Mouse (Mus musculus): ENCODE results near the gene Btk. TPM values are rescaled to one million over a fixed set of nuclear protein-coding genes. Genes with fewer than 3 reads are reported as not detected.
"Not testable (repeated sequence)": the region's sequence is repeated elsewhere in the genome, so short reads cannot be mapped to it uniquely, and the experiment has no call there.

Btk gene
- total RNA-seq, 2 experiments from 2014 or later, result 1.1 TPM

DNA sequence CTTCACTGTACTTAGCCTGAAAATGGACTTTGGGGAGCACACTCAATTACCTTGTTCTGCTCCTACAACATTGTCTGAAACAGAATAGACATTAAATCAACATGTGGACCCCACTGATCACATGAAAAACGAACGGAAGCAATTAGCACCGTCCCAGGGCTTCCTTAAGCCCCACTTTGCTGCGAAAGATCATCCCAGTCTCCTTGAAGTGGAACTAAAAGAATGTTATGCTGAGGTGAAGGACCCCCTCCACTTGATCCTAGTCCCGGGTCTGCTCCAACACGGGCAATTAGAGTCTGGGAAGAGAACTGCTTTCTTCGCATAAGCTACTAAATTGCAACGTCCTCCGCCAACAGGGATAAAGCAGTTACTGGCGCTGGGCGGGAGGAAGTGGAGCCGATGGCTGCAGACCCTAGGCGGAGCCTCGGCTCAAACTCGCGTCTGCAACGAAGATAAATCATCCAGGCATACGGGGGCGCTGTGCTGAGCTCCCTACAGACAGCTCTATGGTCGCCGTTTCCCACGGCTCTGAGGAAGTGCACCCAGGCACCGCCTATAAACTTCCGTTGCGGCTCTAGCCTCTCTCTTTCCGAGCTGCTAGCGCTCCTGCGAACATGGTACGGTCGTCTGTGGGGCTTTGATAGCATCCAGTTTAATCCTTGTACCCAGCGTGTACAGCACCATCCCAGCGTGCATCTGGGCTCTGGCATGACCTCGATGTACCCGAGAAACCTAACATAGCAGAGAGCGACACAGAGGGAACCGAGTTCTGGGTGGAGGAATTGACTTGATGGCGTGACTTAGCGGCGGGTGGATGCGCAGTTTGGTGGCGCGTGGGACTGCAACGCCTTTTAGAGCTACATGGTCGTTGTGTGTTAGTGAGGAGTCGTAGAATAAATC lies 2.0 kb upstream of the Btk start, which contains the start of gene Rpl36a:
Gene Rpl36a (plus strand): TSS at position 552 of the 900 bp plus-strand sequence.
- intact Hi-C loops (cut with DNase I), result loop anchor here (2.0 to 5.0 kb wide), 2 partner anchors 15 to 33 kb away; partner anchors contain the start of genes Gla and Hnrnph2
- DNase-seq (ENCODE audit: low spot score in 2 of 2), result peak; percentile 82 to 89

DNA sequence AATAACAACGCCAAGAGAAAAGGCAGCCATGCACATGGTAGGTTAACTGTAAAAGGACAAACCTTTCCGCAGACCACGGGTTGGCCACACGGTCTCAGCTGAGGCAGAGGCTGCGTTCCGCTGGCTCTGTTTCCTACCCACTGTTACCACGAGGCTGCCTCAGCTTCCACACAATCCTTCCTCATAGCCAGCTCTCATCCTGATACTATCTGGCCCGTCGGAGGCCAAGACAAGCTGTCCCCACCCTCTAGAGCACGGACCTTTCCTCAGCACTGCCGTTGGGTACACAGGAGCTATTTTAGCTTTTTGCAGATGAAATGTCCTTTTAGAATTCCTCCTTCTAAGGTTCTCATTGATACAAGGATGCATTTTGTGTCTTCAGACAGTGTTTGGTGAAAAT lies 1.1 kb downstream of the Btk start:
- intact Hi-C loops (cut with DNase I), result no loop called here
- DNase-seq (ENCODE audit: low spot score in 2 of 2), result no peak

DNA sequence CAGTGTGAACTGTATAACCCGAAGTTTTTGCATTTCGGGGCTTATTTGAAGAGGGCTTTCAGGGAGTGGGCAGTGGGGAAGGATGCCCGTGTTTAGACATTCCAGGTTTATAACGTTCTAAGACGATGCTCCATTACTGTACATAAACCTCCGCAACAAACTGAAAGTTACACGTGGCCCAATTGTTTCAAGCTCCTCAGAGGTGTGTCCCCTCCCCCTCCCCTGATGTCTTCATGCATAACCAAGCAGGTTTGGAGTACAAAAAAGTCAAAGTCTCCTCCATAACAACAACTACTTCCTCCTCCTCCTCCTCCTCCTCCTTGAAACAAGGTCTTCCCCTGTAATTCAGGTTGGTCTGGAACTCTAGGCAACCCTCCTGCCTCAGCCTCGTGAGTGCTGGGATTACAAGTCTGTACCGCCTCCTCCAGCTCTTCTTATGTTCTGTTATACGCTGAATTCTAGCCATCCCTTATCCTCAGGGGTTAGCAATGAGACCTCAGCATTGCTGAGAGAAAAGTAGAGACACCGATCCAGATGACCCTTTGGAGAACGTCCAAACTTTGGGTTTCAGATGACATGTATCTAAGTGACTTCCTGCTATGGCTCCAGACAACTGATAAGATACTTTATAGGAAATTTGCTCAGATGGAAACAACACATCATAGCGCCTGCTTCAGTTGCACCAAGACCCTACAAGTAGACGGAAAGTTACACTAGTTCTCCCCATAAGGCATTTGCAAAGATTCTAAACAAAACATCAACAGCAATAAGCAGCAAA lies 2.7 kb downstream of the Btk start:
- DNase-seq (ENCODE audit: low spot score in 2 of 2), result no peak
- intact Hi-C loops (cut with DNase I), result no loop called here

DNA sequence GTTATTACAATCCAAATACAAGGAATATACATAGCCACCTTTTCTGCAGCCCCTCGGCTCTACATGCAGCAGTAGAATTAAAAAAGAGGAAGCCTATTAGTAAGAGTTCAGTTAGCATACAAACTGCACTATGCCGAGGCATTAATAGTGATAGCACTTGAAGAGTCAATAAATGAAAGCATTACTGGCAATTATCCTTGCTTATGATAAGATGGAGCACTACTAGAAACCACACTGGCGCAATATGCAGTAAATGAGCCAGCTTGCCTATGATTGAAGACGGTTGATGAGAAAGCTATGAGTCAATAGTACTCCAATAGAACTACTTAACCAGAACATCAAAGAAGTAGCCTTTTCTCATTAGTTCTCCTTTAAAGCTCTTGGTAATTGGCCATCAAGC lies 5.5 kb downstream of the Btk start:
- DNase-seq (ENCODE audit: low spot score in 2 of 2), result no peak
- intact Hi-C loops (cut with DNase I), result no loop called here

DNA sequence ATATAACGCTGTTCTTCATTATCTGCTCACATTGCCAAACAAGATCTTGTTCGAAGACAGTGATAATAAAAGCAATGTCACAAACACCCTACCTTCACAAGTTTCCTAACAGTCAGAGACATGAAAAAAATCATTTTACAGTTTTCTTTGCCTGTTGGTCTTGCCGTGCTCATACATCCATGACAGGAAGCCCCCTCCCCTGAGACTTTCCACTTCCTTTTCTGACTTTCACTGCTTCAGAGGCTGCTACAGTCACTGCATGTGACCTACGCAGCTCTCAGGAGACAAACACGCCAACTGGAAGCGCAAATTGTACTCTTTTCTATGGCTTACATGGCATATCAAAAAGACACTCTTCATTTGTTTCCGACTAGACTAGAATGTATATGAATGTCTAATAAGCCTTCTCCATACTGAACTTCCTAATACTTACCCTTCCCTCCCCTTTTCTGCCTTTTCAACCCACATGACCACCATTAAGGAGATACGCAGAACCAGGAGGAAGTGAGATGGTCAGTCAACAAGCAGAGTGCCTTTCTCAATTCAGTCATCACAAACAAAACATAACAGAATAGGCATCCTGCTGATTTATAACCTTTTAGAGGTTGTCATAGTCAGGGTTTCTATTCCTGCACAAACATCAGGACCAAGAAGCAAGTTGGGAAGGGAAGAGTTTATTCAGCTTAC lies 16.7 kb downstream of the Btk start:
- intact Hi-C loops (cut with DNase I), result no loop called here
- no peak for DNase-seq (ENCODE audit: low spot score in 2 of 2)

DNA sequence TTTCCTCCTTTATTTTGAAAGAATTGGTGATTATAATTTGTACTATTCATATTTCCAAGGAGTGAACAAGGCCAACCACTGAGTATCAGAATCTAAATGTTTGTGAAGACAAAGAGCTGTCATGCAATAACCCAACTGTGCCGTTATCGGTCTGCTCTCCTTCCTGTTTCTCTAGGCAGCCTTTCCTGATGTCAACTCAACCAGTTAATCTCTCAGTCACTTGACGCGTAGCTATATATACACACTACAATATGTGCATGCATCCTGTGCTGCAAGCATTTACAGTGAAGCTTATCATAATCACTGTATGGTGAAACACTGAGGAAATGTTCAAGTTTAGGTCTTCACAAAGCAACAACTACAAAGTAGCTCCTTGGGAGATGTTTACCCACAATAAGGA lies 19.0 kb downstream of the Btk start:
- no peak for DNase-seq (ENCODE audit: low spot score in 2 of 2)
- intact Hi-C loops (cut with DNase I), result no loop called here

DNA sequence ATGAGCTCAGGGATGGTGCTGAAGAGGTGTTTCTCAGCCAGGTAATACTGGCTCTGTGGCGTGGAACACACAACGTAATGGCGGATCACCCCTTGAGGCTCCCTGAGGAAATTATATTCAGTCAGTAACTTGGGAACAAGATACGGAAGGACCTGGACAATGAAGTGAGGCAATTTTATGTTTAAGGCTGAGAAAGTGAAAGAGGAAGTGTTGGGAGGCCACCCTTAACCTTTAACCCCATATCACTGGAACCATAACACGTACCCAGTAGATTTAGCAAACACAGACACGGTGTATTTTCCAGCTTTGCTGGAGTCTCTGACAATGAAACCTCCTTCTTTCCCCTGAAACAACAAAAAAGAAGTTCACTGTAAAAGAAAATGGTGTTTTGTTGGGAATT lies 28.9 kb downstream of the Btk start:
- intact Hi-C loops (cut with DNase I), result loop anchor here (5.0 kb wide), 1 partner anchor 33 kb away; the partner anchor contains the start of gene Rpl36a
- no peak for DNase-seq (ENCODE audit: low spot score in 2 of 2)

DNA sequence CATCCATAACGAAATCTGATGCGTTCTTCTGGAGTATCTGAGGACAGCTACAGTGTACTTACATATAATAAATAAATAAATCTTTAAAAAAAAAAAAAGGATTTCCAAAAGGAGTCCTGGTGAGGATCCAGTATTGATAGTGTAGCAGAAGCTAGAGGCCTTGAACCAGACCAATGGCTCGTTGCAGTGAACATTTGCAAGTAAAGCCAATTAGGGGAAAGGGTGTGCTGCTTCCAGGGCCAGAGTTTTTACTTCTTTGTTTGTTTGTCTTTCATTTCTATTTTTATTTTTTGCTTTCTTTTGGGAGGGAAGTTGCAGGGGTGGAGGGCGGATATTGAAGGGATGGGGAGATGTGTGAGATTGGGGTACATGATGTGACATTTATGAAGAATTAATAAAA lies 30.0 kb downstream of the Btk start:
- intact Hi-C loops (cut with DNase I), result loop anchor here (5.0 kb wide), 1 partner anchor 34 kb away; the partner anchor contains the start of gene Rpl36a
- DNase-seq (ENCODE audit: low spot score in 2 of 2), result no peak

DNA sequence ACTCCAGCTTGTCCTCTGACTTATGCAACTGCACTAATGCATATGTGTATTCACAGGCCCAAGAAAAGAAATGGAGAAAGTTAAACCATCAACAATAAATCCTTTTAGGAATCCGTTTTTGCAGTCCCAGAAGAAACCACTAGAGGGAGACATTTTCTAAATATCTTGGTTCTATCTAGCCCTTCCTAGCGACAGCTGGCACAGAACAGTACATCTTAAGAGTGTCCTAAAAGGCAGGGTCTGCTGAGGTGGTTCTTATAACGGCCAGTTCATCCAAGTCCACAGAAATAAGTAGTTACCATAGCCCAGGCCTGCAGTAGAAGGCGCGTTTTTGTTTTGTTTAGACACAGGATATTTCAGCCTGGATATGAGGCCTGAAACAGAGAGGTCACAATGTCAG lies 32.5 kb downstream of the Btk start:
- intact Hi-C loops (cut with DNase I), result loop anchor here (5.0 kb wide), 1 partner anchor 36 kb away; the partner anchor contains the start of gene Rpl36a
- DNase-seq (ENCODE audit: low spot score in 2 of 2), result no peak

DNA sequence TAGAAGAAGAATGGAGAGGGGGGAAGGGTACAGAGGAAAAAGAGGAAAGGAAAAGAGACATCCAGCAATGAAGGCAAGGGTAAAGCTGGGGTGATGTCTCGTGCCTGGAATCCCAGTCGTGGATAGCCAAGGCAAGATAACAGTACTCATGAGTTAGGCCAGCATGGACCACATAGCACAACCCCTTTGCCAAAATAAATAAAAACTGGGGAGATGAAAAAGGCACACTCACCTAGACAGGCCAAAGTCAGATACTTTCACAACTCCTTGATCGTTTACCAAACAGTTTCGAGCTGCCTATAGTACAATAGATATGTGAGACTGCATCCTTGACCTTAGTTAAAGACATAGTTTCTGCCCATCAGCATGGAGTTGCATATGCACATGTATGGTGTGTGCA lies 36.0 kb downstream of the Btk start:
- intact Hi-C loops (cut with DNase I), result no loop called here
- no peak for DNase-seq (ENCODE audit: low spot score in 2 of 2)

DNA sequence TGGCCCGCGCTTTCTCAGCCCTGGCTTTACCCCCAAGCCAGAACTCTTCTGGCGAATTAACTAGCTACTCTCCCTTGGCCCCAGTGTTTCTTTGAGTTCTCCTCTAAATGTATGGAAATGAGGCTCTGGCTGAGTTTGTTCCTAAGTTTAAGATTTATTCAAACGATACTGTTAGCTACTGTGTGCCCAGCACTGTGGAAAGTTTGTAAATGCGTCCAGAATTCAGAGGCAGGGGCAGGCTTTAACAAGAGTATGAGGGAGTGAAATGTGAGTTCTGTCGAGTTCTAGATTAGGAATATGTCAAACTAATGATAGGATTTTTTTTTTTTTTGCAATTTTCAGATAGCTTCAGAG lies 41.4 kb downstream of the Btk start:
- intact Hi-C loops (cut with DNase I), result no loop called here
- no peak for DNase-seq (ENCODE audit: low spot score in 2 of 2)

DNA sequence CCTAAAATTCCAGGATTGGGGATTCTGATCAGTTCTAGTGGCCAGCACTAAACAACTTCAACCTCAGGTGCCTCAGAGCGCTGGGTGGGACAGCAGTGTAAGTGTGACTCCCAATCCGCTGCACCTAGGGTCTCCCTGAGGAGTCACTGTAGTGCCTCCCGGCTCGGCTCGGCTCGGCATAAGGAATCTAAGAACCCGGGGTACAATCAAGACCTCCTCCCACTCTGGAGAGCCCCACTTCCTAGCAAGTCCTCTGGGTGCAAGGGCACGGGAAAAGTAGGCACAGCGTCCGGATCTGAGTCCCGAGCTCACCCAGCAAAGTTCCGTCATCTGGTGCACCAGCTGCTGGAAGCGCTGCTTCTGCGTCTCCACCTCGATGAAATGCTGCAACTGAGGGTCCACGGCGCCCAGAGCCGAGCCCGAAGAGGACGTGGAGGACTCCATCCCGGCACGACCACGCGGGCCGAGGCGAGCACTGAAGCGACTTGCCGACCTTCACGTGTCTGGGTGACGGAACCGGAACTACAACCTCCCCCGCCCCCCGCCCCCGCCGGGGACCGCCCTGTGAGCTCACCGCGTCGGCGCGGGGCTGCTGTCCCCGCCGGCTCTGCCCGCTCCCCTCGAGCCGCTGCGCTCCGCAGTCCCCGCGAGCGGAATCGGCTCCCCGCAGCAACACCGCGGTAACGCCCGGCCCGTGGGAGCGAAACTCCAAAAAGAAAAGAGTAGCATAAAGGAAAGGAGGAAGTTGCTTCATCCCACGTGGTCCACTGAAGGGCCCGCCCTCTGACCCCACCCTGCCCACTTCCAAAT lies 42.0 kb downstream of the Btk start, which contains the start of gene Timm8a1:
Gene Timm8a1 (minus strand): TSS at position 721 of the 810 bp plus-strand sequence.
- peak; percentile 43 to 50 for DNase-seq (ENCODE audit: low spot score in 2 of 2)
- intact Hi-C loops (cut with DNase I), result no loop called here

DNA sequence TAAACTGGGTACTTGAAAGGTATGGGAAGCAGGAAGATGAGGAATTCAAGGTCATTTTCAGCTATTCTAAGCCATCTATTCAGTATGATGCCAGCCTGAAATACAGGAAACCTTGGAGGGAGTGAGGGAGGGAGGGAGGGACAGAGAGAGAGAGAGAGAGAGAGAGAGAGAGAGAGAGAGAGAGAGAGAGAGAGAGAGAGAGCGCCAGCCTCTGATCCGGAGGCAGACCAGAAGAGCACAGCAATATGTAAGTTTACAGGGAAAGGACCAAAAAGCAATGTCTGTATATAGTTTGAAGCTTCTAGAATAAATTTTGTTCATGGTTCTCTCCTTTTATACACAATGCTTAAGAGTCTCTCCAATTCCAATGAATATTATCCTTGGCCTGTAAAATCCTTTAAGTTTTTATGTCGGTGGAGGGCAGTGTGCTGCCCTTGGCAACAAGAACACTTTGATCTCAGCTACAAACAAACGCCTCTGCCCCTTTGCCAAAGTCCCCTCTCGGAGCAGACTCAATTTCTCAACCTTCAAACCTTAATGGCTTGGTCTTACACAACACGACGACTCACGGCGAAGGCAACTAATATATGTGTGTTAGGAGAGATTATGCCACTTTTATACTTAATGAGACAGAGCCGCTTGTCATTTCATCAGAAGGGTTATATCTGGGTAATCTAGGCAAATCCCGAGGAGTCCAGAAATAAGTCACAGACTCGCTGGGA lies 42.8 kb downstream of the Btk start:
- no peak for DNase-seq (ENCODE audit: low spot score in 2 of 2)
- intact Hi-C loops (cut with DNase I), result no loop called here

DNA sequence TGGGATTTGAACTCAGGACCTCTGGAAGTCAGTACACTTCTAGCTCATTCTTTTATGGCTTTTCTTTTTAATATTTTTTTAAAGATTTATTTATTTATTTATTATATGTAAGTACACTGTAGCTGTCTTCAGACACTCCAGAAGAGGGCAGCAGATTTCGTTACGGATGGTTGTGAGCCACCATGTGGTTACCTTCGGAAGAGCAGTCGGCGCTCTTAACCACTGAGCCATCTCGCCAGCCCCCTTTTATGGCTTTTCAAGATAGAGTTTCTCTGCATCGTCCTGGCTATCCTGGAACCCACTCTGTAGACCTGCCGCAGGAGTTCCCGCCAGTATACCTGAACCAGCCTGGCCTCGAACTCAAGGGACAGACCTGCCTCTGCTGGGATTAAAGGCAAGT lies 43.6 kb downstream of the Btk start:
- intact Hi-C loops (cut with DNase I); DNase-seq (ENCODE audit: low spot score in 2 of 2): not testable (repeated sequence)

DNA sequence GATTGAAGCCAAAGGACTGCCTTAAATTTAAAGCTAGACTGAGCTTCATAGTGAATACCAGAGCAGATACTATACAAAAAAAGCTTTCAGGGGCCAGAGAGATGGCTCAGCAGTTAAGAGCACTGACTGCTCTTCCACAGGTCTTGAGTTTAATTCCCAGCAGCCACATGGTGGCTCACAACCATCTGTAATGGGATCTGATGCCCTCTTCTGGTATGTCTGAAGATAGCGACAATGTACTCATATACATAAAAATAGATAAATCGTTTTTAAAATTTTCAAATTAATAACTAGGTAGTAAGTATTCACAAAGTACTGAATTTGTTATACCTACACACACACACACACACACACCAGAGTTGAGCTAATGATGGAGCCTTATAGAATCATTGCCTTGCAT lies 50.0 kb downstream of the Btk start:
- intact Hi-C loops (cut with DNase I), result no loop called here

DNA sequence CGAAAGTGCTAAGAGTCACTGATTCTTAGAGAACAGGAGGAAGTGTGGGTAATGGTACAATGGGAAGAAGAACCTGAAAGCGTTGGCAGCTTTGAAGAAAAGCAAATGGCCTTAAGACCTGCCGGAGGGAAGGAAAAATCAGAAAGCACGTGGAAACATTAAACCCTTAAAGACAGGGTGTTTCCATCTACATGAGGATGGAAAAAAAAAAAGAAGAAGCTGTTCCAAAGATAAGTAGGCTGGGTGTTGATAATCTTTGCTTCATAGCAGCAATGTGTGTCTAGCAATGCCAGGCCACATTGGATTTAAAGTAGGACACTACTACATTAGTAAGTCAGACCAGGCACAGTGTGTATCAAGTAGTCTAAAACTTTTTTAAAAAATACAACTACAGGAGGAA lies 58.1 kb downstream of the Btk start:
- DNase-seq (ENCODE audit: low spot score in 2 of 2), result no peak
- intact Hi-C loops (cut with DNase I), result no loop called here

More for the DNA sequence above, 50.0 kb downstream of the Btk start:
- DNase-seq (ENCODE audit: low spot score in 2 of 2), result no peak

DNA sequence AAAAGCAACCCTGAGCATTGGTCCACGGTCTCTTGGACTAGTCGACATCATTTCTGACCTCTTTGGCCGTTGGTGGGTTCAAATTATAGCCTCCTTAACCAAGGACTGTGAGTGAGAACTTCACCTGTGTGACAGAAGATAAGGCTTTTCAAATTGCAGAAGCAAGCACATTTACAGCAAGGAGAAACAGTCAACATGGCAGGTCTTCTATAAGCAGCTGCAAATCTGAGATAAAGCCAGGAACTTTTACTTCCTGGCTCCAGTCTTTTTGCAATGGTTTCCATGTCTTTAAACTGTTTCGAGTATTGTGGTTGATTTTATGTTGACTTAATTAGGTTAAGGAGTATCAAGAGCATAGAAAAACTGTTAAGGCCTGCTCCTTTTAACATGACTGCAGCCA lies 59.6 kb downstream of the Btk start:
- intact Hi-C loops (cut with DNase I), result no loop called here
- no peak for DNase-seq (ENCODE audit: low spot score in 2 of 2)

DNA sequence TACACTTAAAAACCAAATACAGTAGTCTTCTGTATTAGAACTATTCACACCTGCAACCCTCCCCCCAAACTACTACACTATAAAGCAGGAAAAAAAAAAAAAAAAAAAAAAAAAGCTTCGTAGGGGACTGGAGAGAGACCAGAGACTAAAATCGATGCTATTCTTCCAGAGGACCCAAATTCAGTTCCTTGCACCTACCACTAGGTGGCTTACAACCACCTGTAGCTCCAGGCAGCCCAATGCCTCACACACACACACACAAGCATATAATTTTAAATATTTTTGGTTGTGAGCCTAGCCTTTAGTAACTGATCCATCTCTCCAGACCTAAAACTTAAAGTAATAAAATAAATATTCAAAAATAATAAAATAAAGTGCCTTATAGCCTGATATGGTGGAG lies 73.9 kb downstream of the Btk start:
- intact Hi-C loops (cut with DNase I), result no loop called here
- no peak for DNase-seq (ENCODE audit: low spot score in 2 of 2)

DNA sequence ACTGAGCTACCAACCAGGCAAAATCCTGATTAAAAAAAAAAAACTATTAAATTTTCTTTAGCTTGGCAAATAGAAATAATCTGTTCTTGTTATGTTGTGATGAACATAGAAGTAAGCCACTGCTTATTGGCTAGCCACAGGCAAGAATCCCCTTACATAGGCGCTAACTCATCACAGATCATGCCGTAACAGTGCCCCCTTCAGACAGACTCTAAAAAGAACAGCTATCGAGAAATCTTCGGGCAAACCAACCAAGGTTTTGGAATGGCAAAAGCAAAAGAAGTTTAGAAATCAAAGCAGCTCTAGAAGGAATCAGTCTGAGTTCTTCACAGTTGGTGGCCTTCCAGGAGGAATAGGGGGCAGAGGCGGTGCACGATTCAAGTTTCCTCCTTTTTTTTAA lies 75.4 kb downstream of the Btk start:
- DNase-seq (ENCODE audit: low spot score in 2 of 2), result no peak
- intact Hi-C loops (cut with DNase I), result no loop called here

All from left cerebral cortex, postnatal 36 days (tissue).